14 mouse cellular contexts compared by ENCODE assay signal in the genomic region with DNA sequence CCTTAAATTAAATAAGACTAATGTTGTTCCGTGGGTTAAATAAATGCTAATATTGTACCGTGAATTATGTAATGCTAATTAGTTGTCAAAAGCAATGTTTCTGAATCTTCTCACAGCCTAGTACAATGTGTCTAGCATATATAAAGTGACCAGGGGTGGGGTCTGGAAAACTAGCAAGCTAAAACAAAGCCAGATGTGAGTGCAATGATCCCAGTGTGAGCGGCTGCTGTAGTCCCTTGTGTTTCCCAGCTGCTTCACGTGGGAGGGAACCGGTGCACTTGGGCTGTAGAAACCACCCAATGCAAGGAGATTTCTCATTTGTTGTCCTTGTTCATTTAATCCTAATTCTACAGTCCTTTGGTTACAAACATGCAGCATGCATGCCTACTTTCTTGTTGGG.
"Had no signal": no experiment of that assay in that cellular context is flagged by ENCODE, and none has a peak within 500 bp of the region (broad histone marks: within the 10 kb centered on the region; RNA-seq: fewer than 3 reads in every experiment).

No protein-coding gene starts in this region.

- H3K4me3 ChIP-seq: liver, embryonic 15.5 days; midbrain, embryonic 13.5 days; myocyte; neural tube, embryonic 12.5 days had no signal

- H3K9me3 ChIP-seq: liver, embryonic 15.5 days; midbrain, embryonic 13.5 days; neural tube, embryonic 12.5 days had no signal

- H3K4me2 ChIP-seq: liver, embryonic 11.5 days; liver, embryonic 15.5 days; midbrain, embryonic 13.5 days; neural tube, embryonic 12.5 days had no signal

- H3K27me3 ChIP-seq: liver, embryonic 15.5 days; midbrain, embryonic 13.5 days; neural tube, embryonic 12.5 days had no signal

- H3K9ac ChIP-seq: liver, embryonic 15.5 days; midbrain, embryonic 13.5 days; neural tube, embryonic 12.5 days had no signal

- H3K27ac ChIP-seq: liver, embryonic 15.5 days; midbrain, embryonic 13.5 days; neural tube, embryonic 12.5 days had no signal

- H3K36me3 ChIP-seq: liver, embryonic 15.5 days; midbrain, embryonic 13.5 days; neural tube, embryonic 12.5 days had no signal

- H3K4me1 ChIP-seq: liver, embryonic 15.5 days; midbrain, embryonic 13.5 days; neural tube, embryonic 12.5 days had no signal

- ATAC-seq: lung, postnatal 0 days; midbrain, embryonic 13.5 days had no signal

- DNase-seq: kidney, adult 8-10 months; kidney, postnatal 25 days; layer of hippocampus, adult 9-11 months; layer of hippocampus, postnatal 36 days; lung, adult 2 months; lung, postnatal 36 days; right cerebral cortex, postnatal 14 days; thymus, postnatal 36 days had no signal
